Mouse (Mus musculus) neural tube, embryonic 13.5 days (tissue): ENCODE data around the gene Tmem63c. TPM values are rescaled to one million over a fixed set of nuclear protein-coding genes. Genes with fewer than 3 reads are reported as not detected.
A peak's percentile ranks its signal among the peaks of the same experiment; 100 is the strongest.

Experiments used
- ATAC-seq: fragments of 200-750 bp; cut with Nextera tagmentation; 2 replicates; pipeline ENCODE4 v1.8.0; 2017; ENCODE audit warnings: low read depth, mild to moderate bottlenecking, moderate TSS enrichment, moderate library complexity
- H3K27ac ChIP-seq: fragments of 300-500 bp; sonication (generic); replicated peaks from 2 replicates; pipeline ENCODE4 v1.5.1; 2015; ENCODE audit warnings: moderate library complexity, mild to moderate bottlenecking, inconsistent platforms
- H3K27me3 ChIP-seq: fragments of 300-500 bp; sonication (generic); 2 replicates; pipeline ENCODE4 v1.6.1; 2015; ENCODE audit warnings: mild to moderate bottlenecking, inconsistent platforms
- H3K36me3 ChIP-seq: fragments of 300-500 bp; sonication (generic); 2 replicates; pipeline ENCODE4 v1.6.1; 2015; ENCODE audit warnings: mild to moderate bottlenecking, inconsistent platforms
- H3K4me1 ChIP-seq: fragments of 300-500 bp; sonication (generic); replicated peaks from 2 replicates; pipeline ENCODE4 v1.6.1; 2015; ENCODE audit warnings: inconsistent platforms
- H3K4me2 ChIP-seq: fragments of 300-500 bp; sonication (generic); 2 replicates; pipeline ENCODE4 v1.6.1; 2015; ENCODE audit warnings: inconsistent platforms, mild to moderate bottlenecking, moderate library complexity
- H3K4me3 ChIP-seq: fragments of 300-500 bp; sonication (generic); 2 replicates; pipeline ENCODE4 v1.5.1; 2015; ENCODE audit warnings: mild to moderate bottlenecking, inconsistent platforms
- H3K9ac ChIP-seq: fragments of 300-500 bp; sonication (generic); 2 replicates; pipeline ENCODE4 v1.6.1; 2015; ENCODE audit warnings: moderate library complexity, mild to moderate bottlenecking, inconsistent platforms
- H3K9me3 ChIP-seq: fragments of 300-500 bp; sonication (generic); 2 replicates; pipeline ENCODE4 v1.6.1; 2016; ENCODE audit warnings: inconsistent platforms
- WGBS: fragments of 180-500 bp; shearing (Covaris S2); methylation state at CpG from one replicate; pipeline ENCODE4 v1.1.7; 2015; 5-methylcytosine and 5-hydroxymethylcytosine counted together
- polyA plus RNA-seq: library from polyadenylated mRNA; unstranded; fragments of >200 nt; fragmentation: Nextera tagmentation; extraction: Ambion mirVana; gene quantifications from 2 replicates; pipeline ENCODE4 v1.2.1, GENCODE M21; 2015

The Tmem63c gene
- polyA plus RNA-seq, 1 experiment from 2014 or later = 7.1 TPM

DNA sequence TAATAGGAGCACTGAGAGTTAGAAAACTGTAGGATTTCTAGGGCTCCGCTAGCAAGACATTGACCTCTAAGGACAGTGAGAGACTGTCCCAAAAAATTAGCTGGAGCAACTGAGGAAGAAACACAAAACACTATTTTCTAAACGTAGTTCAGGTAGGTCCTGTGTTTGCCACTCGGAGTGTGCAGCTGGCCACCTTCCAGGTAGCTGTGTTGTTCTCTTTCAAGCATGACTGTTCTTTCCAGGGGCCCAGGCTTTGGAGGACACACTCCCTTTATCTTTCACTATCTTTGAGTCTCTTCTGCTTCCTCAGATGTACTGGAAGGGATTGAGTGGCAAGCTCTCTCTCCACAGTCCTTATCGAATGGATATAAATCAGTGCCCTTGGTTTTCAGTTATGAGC lies 82.3 kb downstream of the Tmem63c start:
- peaks cover 39% of the 10 kb centered on the region for H3K27me3 ChIP-seq
- H3K9ac ChIP-seq = no peak overlapping the region
- H3K4me2 ChIP-seq = no peak overlapping the region
- H3K4me1 ChIP-seq = peaks cover 14% of the 10 kb centered on the region
- ATAC-seq = no peak
- H3K36me3 ChIP-seq = peaks cover 5% of the 10 kb centered on the region; the same call in 1 of the 2 replicates
- H3K9me3 ChIP-seq = no peaks in the 10 kb centered on the region
- no peak overlapping the region for H3K4me3 ChIP-seq
- H3K27ac ChIP-seq = no peak overlapping the region
- 91% methylated on average over 4 of the region's 4 CpGs for WGBS

DNA sequence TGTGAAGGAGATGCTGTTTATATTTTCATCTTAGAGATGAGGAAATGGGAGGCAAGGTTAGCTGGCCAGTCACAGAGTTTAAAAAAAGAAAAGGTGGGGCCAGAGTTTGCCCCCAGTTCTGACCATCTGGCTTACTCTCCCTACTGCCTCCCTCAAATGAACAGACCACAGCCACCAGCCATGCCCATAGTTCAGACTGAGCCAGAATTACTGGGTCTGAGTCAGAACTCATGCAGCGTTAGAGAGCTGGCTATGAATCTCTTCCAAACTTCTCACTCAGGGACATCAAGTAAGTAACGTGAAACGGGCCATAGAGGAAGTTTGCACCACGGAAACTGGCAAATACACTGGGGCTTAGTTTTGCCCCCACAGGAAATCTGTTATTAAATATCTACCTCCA lies 83.7 kb downstream of the Tmem63c start:
- 96% methylated on average over 4 of the region's 4 CpGs for WGBS

DNA sequence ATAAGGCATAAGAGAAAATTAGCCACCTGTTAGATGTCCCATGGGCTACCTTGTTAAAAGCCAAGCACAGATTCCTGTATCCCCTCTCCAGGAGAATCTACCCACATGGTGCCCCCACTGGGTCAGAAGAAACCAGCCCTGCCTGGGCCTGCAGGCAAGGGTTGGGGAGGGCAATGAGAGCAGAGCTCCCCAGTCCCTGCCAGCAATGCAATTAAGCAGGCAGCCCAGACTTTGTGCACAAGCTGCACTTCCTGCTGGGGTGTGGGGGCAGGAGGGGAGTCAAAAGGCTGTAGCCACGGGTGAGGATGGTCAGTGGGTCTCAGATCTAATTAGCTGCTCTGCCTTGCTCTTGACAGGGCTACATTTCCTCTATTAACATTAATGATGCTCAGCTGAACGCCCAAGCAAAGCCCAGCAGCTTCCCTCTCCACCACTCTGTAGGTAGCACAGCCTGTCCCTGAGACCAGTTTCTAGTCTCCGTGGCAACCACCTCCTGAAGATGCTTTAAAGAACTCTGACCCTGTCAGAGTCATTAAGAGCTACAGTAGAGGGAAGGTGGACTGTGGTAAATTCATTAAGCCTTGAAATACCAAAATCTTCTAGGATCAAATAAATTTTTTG lies 86.3 kb downstream of the Tmem63c start:
- H3K4me2 ChIP-seq = no peak overlapping the region
- 42% methylated on average over 3 of the region's 3 CpGs for WGBS
- no peak overlapping the region for H3K4me3 ChIP-seq
- no peak overlapping the region for H3K9ac ChIP-seq
- H3K27me3 ChIP-seq = peaks cover 15% of the 10 kb centered on the region
- peak; percentile 19; the same call in 1 of the 2 replicates for ATAC-seq
- H3K4me1 ChIP-seq = peaks cover 5% of the 10 kb centered on the region
- H3K36me3 ChIP-seq = peaks cover 36% of the 10 kb centered on the region
- H3K27ac ChIP-seq = no peak overlapping the region
- H3K9me3 ChIP-seq = no peaks in the 10 kb centered on the region

More for the DNA sequence above, 83.7 kb downstream of the Tmem63c start:
- no peak for ATAC-seq
- H3K36me3 ChIP-seq = peaks cover 15% of the 10 kb centered on the region
- peaks cover 14% of the 10 kb centered on the region for H3K4me1 ChIP-seq
- no peak overlapping the region for H3K9ac ChIP-seq
- no peak overlapping the region for H3K4me2 ChIP-seq
- H3K4me3 ChIP-seq = no peak overlapping the region
- peaks cover 39% of the 10 kb centered on the region for H3K27me3 ChIP-seq
- no peaks in the 10 kb centered on the region for H3K9me3 ChIP-seq
- no peak overlapping the region for H3K27ac ChIP-seq

DNA sequence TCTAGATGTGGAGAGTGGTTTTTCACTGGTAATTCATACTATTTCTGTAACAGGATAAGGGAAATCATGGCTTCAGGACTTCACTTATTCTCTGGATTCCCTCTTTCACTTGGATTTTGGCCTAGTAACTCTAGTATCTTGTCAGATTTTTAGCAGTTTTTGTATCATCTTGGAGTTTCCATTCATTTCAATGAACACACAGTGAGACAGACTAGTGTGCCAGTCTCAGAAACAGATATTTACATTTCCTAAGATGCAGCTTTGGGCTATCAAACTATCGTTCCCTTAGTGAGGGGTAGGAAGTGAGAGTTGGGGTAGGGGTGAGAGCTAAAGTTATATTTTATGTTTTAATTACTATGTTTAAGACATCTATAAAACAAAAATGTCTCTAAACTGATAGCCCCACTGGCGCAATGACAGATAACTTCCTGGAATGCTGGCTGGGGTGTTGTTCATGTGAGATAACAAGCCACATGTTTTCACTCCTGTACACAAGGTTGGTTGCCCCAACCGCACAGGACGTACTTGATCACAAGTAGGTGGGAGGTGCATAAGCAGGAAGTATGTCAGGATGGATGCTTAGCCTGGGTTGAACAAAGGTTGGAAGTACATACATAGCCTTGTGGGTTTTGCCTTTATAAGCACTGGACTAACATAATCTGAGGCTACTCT lies 100.9 kb downstream of the Tmem63c start:
- ATAC-seq = no peak
- H3K4me2 ChIP-seq = no peak overlapping the region
- H3K36me3 ChIP-seq = peaks cover 52% of the 10 kb centered on the region
- 92% methylated on average over 4 of the region's 4 CpGs for WGBS
- H3K4me3 ChIP-seq = no peak overlapping the region
- H3K27me3 ChIP-seq = no peaks in the 10 kb centered on the region
- H3K27ac ChIP-seq = no peak overlapping the region
- H3K9me3 ChIP-seq = no peaks in the 10 kb centered on the region
- no peak overlapping the region for H3K9ac ChIP-seq
- H3K4me1 ChIP-seq = no peaks in the 10 kb centered on the region

DNA sequence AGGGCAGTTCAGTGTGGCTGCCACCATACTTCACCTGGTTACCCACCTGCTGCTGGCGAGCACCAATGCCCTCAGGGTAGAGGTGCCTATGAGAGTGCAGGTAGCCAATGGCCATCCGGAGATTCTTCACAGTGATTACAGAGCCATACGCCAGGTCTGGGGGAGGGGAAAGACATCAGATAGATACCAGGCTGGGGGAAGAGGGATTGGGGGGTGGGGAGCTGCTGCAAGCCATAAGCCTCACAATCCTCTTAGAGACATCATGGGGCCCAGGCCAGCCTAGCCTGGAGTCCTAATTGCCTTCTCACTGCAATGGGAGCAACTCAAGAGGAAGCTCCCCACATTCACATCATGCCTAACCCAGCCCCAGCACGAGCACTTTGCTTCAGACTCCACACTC lies 106.1 kb downstream of the Tmem63c start:
- H3K27me3 ChIP-seq = no peaks in the 10 kb centered on the region
- no peak overlapping the region for H3K27ac ChIP-seq
- peaks cover 58% of the 10 kb centered on the region for H3K36me3 ChIP-seq
- no peak for ATAC-seq
- H3K4me1 ChIP-seq = no peaks in the 10 kb centered on the region
- 79% methylated on average over 4 of the region's 4 CpGs for WGBS
- H3K4me2 ChIP-seq = no peak overlapping the region
- no peak overlapping the region for H3K4me3 ChIP-seq
- H3K9me3 ChIP-seq = no peaks in the 10 kb centered on the region
- no peak overlapping the region for H3K9ac ChIP-seq

DNA sequence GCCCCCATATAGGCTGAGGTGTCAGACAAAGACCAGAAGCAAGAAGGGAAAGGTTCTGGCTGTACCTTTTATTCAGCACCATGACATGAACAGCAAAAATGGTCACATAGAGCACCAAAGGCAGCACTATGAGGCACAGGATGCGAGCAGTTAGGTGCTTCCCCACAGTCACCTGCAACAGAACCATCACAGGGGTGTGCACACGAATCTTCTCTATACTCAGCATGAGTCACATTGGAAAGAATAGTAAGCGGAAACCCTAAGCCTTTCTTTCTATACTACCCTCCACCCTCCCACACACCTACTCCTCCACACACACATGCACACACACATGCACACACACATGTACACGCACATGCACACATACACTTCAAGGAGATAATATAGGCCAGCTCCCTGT lies 109.1 kb downstream of the Tmem63c start:
- 93% methylated on average over 4 of the region's 4 CpGs for WGBS
- Histone ChIP-seq H3K27ac (no peak overlapping the region), H3K9ac (no peak overlapping the region), H3K4me2 (no peak overlapping the region), H3K36me3 (peaks cover 60% of the 10 kb centered on the region), H3K4me3 (no peak overlapping the region), H3K4me1 (no peaks in the 10 kb centered on the region), H3K9me3 (no peaks in the 10 kb centered on the region), H3K27me3 (no peaks in the 10 kb centered on the region)
- ATAC-seq = no peak

DNA sequence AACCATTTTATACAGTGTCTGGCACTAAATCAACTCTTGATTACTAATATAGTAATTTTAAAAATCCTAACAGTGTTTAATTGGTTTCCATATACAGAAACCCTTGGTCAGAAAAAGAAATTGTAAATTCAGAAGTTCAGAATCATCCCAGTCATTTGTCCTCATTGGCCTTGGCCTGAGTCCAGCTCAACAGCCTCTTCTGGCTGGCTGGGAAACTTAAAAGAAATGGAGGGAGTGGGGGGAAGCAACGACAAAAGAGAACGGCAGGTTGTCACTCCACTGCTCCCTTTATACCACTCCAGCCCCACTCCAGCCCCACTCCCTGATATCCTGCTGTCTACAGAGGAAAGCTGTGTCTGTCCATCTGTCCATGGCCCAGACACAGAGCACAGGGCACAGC lies 110.0 kb downstream of the Tmem63c start:
- no peak overlapping the region for H3K9ac ChIP-seq
- no peak for ATAC-seq
- no peak overlapping the region for H3K4me2 ChIP-seq
- no peaks in the 10 kb centered on the region for H3K4me1 ChIP-seq
- H3K9me3 ChIP-seq = no peaks in the 10 kb centered on the region
- H3K36me3 ChIP-seq = peaks cover 64% of the 10 kb centered on the region
- no peaks in the 10 kb centered on the region for H3K27me3 ChIP-seq
- H3K27ac ChIP-seq = 0 out of 2 replicates have a peak overlapping the region, but pooled peaks have one; percentile 28
- WGBS = 59% methylated on average over 2 of the region's 2 CpGs
- H3K4me3 ChIP-seq = no peak overlapping the region

DNA sequence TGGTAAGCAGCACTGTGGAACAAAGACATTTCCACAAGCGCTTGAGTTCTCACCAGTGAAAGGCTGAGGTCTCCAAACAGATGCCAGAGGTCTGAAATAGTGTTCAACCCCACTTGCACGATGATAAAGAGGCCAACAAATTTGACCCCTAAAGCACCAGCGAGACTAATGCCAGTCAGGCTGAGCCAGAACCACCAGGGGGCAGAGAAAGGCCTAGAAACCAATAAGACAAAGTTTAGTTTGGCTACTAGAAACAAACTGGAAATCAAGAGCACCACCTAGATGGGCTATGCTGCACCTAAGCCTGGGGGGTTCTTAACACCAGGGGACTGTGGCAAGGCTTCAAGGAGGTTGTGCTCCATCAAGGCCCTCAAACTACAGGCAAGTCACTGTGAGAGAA lies 110.5 kb downstream of the Tmem63c start:
- Histone ChIP-seq H3K4me3 (no peak overlapping the region), H3K9me3 (no peaks in the 10 kb centered on the region), H3K4me2 (no peak overlapping the region), H3K27ac (0 out of 2 replicates have a peak overlapping the region, but pooled peaks have one; percentile 28), H3K9ac (no peak overlapping the region), H3K27me3 (no peaks in the 10 kb centered on the region), H3K4me1 (no peaks in the 10 kb centered on the region), H3K36me3 (peaks cover 64% of the 10 kb centered on the region)
- 77% methylated on average over 3 of the region's 3 CpGs for WGBS
- ATAC-seq = no peak

DNA sequence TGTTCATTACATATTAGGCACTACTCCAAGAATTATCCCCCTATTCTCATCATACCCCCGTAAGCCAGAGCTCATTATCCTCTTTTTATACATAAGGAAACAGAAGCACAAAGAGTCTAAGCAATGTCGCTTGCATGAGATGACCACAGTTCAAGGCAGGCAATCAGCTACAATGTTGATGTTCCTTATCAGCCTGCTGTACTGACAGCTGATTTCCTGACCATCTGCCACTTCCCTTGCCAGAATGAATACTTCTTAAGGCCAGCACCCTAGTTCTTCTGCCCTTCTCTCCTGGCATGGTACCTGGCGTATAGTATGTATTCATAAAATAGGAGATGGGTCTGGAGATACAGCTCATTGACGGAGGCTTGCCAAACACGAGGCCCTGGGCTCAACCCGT lies 111.1 kb downstream of the Tmem63c start:
- no peak overlapping the region for H3K4me3 ChIP-seq
- ATAC-seq = no peak
- peaks cover 61% of the 10 kb centered on the region for H3K36me3 ChIP-seq
- H3K27me3 ChIP-seq = no peaks in the 10 kb centered on the region
- H3K4me1 ChIP-seq = no peaks in the 10 kb centered on the region
- no peak overlapping the region for H3K27ac ChIP-seq
- H3K9ac ChIP-seq = no peak overlapping the region
- WGBS = 96% methylated on average over 6 of the region's 6 CpGs
- no peaks in the 10 kb centered on the region for H3K9me3 ChIP-seq
- no peak overlapping the region for H3K4me2 ChIP-seq

DNA sequence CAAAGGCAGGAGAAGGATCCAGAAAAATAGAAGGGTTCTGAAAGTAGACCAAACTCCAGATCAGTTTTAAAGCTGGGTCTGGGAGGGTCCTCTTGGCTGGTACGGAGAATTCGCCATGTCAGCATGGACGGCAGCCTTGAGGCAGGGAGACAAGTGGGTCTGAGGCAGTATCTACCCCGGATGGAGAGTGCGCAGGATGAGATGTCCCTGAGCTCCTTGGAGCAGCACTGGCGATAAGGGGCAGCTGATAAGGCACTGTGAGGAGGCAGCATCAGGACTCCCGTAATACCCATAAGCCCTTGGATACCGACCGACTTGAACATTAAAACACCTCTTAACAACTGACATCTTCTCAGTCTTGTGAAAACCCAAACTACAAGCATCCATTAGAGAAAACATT lies 111.6 kb downstream of the Tmem63c start:
- Histone ChIP-seq H3K9me3 (no peaks in the 10 kb centered on the region), H3K27ac (no peak overlapping the region), H3K36me3 (peaks cover 55% of the 10 kb centered on the region), H3K4me1 (peaks cover 5% of the 10 kb centered on the region; the same call in 1 of the 2 replicates), H3K27me3 (no peaks in the 10 kb centered on the region), H3K4me3 (no peak overlapping the region), H3K9ac (no peak overlapping the region), H3K4me2 (no peak overlapping the region)
- WGBS = 95% methylated on average over 9 of the region's 9 CpGs
- ATAC-seq = no peak

DNA sequence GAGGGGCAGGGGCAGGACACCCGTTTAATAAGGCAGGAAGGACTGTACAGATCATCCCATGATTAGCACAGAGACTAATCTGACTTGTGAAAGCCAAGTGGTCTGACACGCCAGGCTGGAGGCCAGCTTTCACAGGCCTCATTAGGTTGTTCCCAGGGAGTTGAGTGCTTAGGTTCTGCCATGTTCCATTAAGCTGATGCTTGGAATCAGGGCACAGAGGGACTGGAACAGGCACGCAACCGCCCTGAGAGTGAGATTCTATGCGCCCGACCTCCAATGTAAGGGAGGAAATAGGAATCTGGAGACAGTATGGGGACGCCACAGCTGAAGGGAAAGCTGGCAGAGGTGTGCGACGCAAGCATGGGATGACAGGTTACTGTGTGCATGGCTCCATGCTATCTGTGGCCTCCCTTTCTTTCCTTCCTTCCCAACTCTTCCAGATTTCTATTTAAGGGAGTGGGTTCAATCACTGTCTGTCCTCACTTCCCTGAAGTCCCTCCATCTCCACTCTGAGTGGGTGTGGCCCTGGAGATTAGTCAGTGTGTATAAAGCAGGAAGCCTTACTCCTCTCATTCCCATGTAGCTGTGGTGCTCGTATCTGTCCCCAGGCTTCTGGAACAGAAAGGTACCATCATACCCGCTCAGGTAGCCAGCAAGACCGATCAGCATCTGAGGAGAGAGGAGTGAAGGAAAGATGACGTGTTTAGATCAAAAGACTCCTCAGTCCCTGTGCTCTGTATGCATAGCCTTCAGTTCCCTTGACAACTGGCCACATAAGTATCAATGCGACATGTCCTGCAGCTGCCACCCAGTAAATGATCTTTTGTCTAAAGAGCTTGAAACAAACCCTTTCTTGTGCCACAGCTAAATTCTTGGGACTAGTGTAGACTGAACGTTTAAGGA lies 116.5 kb downstream of the Tmem63c start:
- WGBS = 69% methylated on average over 15 of the region's 15 CpGs
- Histone ChIP-seq H3K4me2 (no peak overlapping the region), H3K36me3 (peaks cover 29% of the 10 kb centered on the region), H3K4me3 (no peak overlapping the region), H3K27me3 (no peaks in the 10 kb centered on the region), H3K9me3 (no peaks in the 10 kb centered on the region), H3K9ac (no peak overlapping the region), H3K27ac (peak overlapping the region; percentile 75), H3K4me1 (peaks cover 14% of the 10 kb centered on the region; the same call in 1 of the 2 replicates)
- ATAC-seq = peak; percentile 78

DNA sequence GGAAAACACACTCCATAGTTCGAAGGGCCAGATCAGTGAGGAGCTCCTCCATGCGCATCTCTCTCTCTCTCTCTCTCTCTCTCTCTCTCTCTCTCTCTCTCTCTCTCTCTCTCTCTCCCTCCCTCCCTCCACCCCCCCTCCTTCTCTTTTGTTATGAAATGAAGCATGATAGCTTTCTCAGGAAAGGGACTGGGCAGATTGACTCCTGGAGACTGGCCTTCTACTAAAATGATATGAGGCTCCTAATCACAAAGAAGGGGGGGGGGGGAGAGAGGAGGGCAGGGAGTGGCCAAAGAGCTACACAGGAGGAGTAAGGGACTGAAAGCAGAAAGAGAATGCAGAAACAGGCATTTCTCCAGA lies 117.2 kb downstream of the Tmem63c start:
- peak overlapping the region; percentile 75 for H3K27ac ChIP-seq
- H3K4me2 ChIP-seq = no peak overlapping the region
- H3K36me3 ChIP-seq = peaks cover 23% of the 10 kb centered on the region
- peaks cover 14% of the 10 kb centered on the region; the same call in 1 of the 2 replicates for H3K4me1 ChIP-seq
- no peaks in the 10 kb centered on the region for H3K27me3 ChIP-seq
- no peak; the same call in 1 of the 2 replicates for ATAC-seq
- H3K9me3 ChIP-seq = no peaks in the 10 kb centered on the region
- H3K4me3 ChIP-seq = no peak overlapping the region
- no peak overlapping the region for H3K9ac ChIP-seq
- 33% methylated on average over 2 of the region's 2 CpGs for WGBS
